Mouse (Mus musculus): ENCODE measurements around the gene Cotl1. TPM values are rescaled to one million over a fixed set of nuclear protein-coding genes. Genes with fewer than 3 reads are reported as not detected.
A peak's percentile ranks its signal among the peaks of the same experiment; 100 is the strongest.

Cotl1 gene
- total RNA-seq (2021): 100 to 1,000 TPM; 138 to 139 TPM
- long read RNA-seq, experiment 1, transcript Cotl1-201 (4 exons, 1,596 nt): major isoform, 39 of 58 reads
- long read RNA-seq, experiment 1, partial matches to known transcripts: 4 of 58 reads
- long read RNA-seq, experiment 1, other reads (novel, unspliced or antisense): 15 of 58 reads
- long read RNA-seq, experiment 2, transcript Cotl1-201 (4 exons, 1,596 nt): major isoform, 69 of 86 reads
- long read RNA-seq, experiment 2, partial matches to known transcripts: 2 of 86 reads
- long read RNA-seq, experiment 2, other reads (novel, unspliced or antisense): 15 of 86 reads

DNA sequence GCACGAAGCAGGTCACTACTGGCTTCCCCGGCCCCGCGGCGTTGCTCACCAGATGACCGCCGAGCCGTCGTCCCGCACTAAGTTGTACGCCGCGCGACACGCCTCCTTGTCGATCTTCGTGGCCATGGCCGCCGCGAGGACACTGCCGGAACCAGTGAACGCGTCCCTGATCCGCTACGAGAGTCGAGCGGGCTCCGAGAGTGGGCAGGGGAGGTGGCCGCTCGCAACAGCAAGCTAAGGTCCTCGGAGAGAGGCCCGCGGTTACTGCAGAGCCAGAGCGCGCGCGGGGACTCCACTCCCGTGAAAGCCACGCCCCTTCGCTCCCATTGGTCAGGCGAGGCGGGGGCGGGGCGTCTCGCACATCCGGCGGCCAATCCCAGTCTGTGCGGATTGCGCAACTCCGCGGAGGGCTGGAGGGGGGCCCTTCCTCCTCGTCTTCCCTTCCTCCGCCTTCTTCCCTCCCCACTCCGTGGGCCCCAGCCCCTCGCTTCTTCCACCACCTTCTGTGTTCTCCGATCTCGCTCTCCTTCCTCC, at the start of gene Cotl1:
Gene Cotl1 (minus strand): TSS at position 270 of the 534 bp plus-strand sequence.
- peak; percentile 96 for DNase-seq (ENCODE audit: low spot score in 2 of 2)
- Histone ChIP-seq H3K4me3 (peak within 1 kb of the TSS; percentile 62), H3K27ac (peak within 1 kb of the TSS; percentile 90)
- TF ChIP-seq CTCF (conservative IDR thresholded peaks at IDR 0.05): no peak

- Histone ChIP-seq H3K27ac (no peak overlapping the region), H3K4me3 (no peak overlapping the region)
- DNase-seq (ENCODE audit: low spot score in 2 of 2): no peak
- no peak for TF ChIP-seq CTCF (conservative IDR thresholded peaks at IDR 0.05)
These were observed 47.7 kb upstream of the Cotl1 start for GRCm38 (mm10) chr8:119888012-119888411.

- no peak for DNase-seq (ENCODE audit: low spot score in 2 of 2)
These were observed 46.8 kb upstream of the Cotl1 start for GRCm38 (mm10) chr8:119887130-119887529.

GRCm38 (mm10) chr8:119885612-119886011, 45.3 kb upstream of the Cotl1 start:
- Histone ChIP-seq H3K27ac (no peak overlapping the region), H3K4me3 (no peak overlapping the region)
- DNase-seq (ENCODE audit: low spot score in 2 of 2): no peak
- no peak for TF ChIP-seq CTCF (conservative IDR thresholded peaks at IDR 0.05)

More at GRCm38 (mm10) chr8:119887130-119887529, 46.8 kb upstream of the Cotl1 start:
- TF ChIP-seq CTCF (conservative IDR thresholded peaks at IDR 0.05): peak; percentile 73
- Histone ChIP-seq H3K27ac (no peak overlapping the region), H3K4me3 (no peak overlapping the region)

DNA sequence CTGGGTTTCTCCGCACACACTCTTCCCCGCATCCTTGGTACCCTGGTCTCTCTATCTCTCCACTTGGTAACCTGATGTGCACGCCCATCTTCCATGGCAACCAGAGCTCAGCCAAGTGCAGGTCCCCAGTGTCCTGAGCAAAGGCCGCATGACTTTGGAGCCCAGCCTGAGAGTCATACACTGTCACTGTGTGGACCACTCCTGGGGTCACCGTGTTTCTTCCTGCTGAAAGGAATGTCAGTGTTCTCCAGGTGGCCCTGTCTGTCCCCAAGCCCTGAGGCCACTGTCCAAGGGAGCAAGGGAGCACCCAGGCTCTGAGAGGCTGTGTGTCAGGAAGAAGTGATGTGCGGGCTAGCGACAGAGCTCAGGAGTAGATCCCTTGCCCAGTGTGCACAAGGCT, 42.9 kb upstream of the Cotl1 start:
- TF ChIP-seq CTCF (conservative IDR thresholded peaks at IDR 0.05): no peak
- Histone ChIP-seq H3K4me3 (no peak overlapping the region), H3K27ac (no peak overlapping the region)
- DNase-seq (ENCODE audit: low spot score in 2 of 2): no peak

- H3K4me3 ChIP-seq: no peak overlapping the region
- TF ChIP-seq CTCF (conservative IDR thresholded peaks at IDR 0.05): no peak
- no peak overlapping the region for H3K27ac ChIP-seq
- DNase-seq (ENCODE audit: low spot score in 2 of 2): no peak
These were observed 41.6 kb upstream of the Cotl1 start for GRCm38 (mm10) chr8:119881917-119882316.

GRCm38 (mm10) chr8:119881301-119881700, 41.0 kb upstream of the Cotl1 start:
- Histone ChIP-seq H3K4me3 (no peak overlapping the region), H3K27ac (no peak overlapping the region)
- no peak for TF ChIP-seq CTCF (conservative IDR thresholded peaks at IDR 0.05)
- DNase-seq (ENCODE audit: low spot score in 2 of 2): no peak

DNA sequence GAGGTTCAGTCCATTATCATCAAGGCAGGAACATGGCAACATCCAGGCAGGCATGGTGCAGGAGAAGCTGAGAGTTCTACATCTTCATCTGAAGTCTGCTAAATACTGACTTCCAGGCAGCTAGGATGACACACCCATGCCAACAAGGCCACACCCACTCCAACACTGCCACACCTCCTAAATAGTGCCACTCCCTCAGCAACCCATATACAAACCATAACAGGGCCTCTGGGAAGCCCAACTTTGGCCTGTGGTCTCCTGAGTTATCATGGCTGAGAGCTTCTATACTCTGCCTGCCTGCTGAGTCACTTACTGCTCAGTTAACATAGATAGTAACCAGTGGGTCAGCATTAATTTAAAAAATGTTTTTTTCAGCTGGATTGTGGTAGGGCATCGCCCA, 32.8 kb upstream of the Cotl1 start:
- Histone ChIP-seq H3K4me3 (no peak overlapping the region), H3K27ac (no peak overlapping the region)
- no peak for DNase-seq (ENCODE audit: low spot score in 2 of 2)
- no peak for TF ChIP-seq CTCF (conservative IDR thresholded peaks at IDR 0.05)

- H3K27ac ChIP-seq: no peak overlapping the region
- H3K4me3 ChIP-seq: no peak overlapping the region
- DNase-seq (ENCODE audit: low spot score in 2 of 2): no peak
- no peak for TF ChIP-seq CTCF (conservative IDR thresholded peaks at IDR 0.05)
These were observed 29.3 kb upstream of the Cotl1 start for GRCm38 (mm10) chr8:119869616-119870015.

DNA sequence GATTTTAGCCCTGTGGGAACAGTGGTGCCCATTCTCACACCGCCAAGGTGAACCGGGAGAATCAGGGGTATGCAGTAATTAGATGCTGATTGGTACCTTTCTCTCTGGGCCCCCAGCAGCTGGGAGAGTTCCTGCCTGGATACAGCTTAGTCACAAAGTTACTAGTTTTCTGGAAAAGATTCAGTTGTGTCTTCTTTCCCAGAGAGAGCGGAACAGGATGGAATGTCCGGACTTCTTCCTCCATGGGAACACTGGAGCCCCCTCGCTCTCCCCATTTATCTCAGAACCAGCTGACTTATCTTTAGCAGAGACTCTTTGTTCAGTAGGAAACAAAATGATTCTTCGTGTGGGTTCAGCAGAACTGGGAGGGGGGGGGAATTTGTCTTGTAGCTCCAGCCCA, 22.4 kb upstream of the Cotl1 start:
- peak overlapping the region; percentile 85 for H3K27ac ChIP-seq
- H3K4me3 ChIP-seq: peak overlapping the region; percentile 76
- DNase-seq (ENCODE audit: low spot score in 2 of 2): no peak
- no peak for TF ChIP-seq CTCF (conservative IDR thresholded peaks at IDR 0.05)

- H3K27ac ChIP-seq: peak overlapping the region; percentile 85
- TF ChIP-seq CTCF (conservative IDR thresholded peaks at IDR 0.05): no peak
- H3K4me3 ChIP-seq: peak overlapping the region; percentile 76
- no peak for DNase-seq (ENCODE audit: low spot score in 2 of 2)
These were observed 22.0 kb upstream of the Cotl1 start for GRCm38 (mm10) chr8:119862390-119862734.

DNA sequence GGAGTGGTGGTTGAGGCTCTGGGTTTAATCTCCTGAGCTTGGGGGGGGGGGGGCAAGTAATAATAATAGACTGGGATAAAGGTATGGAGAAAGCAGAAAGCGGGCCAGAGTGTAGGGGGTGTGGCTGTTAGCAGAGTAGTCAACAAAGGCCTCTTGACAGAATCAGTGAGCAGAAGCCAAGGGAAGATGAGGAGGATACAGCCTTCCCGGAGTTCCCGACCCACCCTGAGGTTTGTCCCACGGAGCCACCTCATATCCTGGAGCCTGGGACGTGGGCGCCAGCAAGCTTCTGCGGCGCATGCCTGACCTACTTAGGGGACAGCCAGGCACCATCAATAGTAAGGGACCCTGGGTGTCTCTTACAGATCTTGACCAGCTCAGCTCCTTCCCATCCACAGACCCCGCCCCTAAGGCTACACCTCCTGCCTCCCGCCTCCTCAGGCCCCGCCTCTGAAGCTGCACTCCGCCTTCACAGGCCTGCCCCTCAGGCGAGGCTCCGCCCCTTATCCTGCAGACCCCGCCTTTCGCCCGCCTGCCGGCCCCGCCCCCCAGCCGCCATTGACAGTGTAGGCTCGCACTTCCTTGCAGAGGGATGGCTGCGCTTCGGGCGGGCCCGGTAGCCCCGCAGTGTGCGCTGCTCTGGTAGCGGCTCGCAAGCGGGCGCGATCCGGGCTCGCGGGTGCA, 21.5 kb upstream of the Cotl1 start, which contains the start of gene Klhl36:
Gene Klhl36 (plus strand): TSS at position 561 of the 684 bp plus-strand sequence.
- H3K27ac ChIP-seq: peak within 1 kb of the TSS; percentile 85
- TF ChIP-seq CTCF (conservative IDR thresholded peaks at IDR 0.05): no peak
- DNase-seq (ENCODE audit: low spot score in 2 of 2): peak; percentile 96
- H3K4me3 ChIP-seq: peak within 1 kb of the TSS; percentile 76

- no peak overlapping the region for H3K4me3 ChIP-seq
- no peak overlapping the region for H3K27ac ChIP-seq
- DNase-seq (ENCODE audit: low spot score in 2 of 2): no peak
- no peak for TF ChIP-seq CTCF (conservative IDR thresholded peaks at IDR 0.05)
These were observed 17.4 kb upstream of the Cotl1 start for GRCm38 (mm10) chr8:119857767-119858166.

Measured in layer of hippocampus, adult 2 months (tissue).